Mouse (Mus musculus) cerebellum, adult 2 months (tissue): ENCODE measurements at regions not wholly inside any gene's neighbourhood (a gene's known extent, or its start where the extent isn't known, plus 50 kb on each side); places are given as distances from the start of the nearest gene placed in this dataset.

Experiments used
- DNase-seq, 2 experiments: peaks; one replicate each; pipeline ENCODE4 v3.0.0; 2021
- H3K27ac ChIP-seq: fragments of 200-500 bp; 2 replicates; pipeline ENCODE4 v1.5.1; 2012; ENCODE audit warnings: low read length, control low read depth, inconsistent platforms; ENCODE audit not compliant: insufficient read depth
- H3K27me3 ChIP-seq: fragments of 200-500 bp; 2 replicates; pipeline ENCODE4 v1.6.1; 2012; ENCODE audit warnings: inconsistent platforms, mild to moderate bottlenecking, low read length, moderate library complexity; ENCODE audit not compliant: control insufficient read depth, insufficient read depth
- H3K4me1 ChIP-seq: fragments of 200-500 bp; 2 replicates; pipeline ENCODE4 v1.6.1; 2011; ENCODE audit warnings: low read length; ENCODE audit not compliant: control insufficient read depth, insufficient read depth
- H3K4me3 ChIP-seq: fragments of 200-500 bp; replicated peaks from 2 replicates; pipeline ENCODE3; 2011; ENCODE audit warnings: mild to moderate bottlenecking, low read depth, low read length, control low read depth; ENCODE audit not compliant: insufficient read depth
- CTCF ChIP-seq: fragments of 200-500 bp; IDR thresholded peaks from 2 replicates; pipeline ENCODE4 v1.5.1; 2011; ENCODE audit warnings: low read depth, mild to moderate bottlenecking, control low read depth, low read length, moderate library complexity, borderline replicate concordance; ENCODE audit not compliant: insufficient read depth
- POLR2A ChIP-seq: fragments of 200-500 bp; IDR thresholded peaks from 2 replicates; pipeline ENCODE4 v1.6.1; 2011; ENCODE audit warnings: low read length, control low read depth, borderline replicate concordance; ENCODE audit not compliant: insufficient read depth
- WGBS: fragments of 180-500 bp; shearing (Covaris S2); methylation state at CpG from one replicate; pipeline ENCODE4 v1.1.7; 2018; 5-methylcytosine and 5-hydroxymethylcytosine counted together

GRCm38 (mm10) chr12:109857705-109858104 lies 257.6 kb upstream of the Rtl1 start:
- no peak overlapping the region for H3K27ac ChIP-seq
- no peaks in the 10 kb centered on the region for H3K4me1 ChIP-seq
- TF ChIP-seq POLR2A = no peak
- TF ChIP-seq CTCF = no peak
- H3K4me3 ChIP-seq = no peak overlapping the region
- DNase-seq = no peak
- 84% methylated on average over 4 of the region's 4 CpGs for WGBS
- no peaks in the 10 kb centered on the region for H3K27me3 ChIP-seq

DNA sequence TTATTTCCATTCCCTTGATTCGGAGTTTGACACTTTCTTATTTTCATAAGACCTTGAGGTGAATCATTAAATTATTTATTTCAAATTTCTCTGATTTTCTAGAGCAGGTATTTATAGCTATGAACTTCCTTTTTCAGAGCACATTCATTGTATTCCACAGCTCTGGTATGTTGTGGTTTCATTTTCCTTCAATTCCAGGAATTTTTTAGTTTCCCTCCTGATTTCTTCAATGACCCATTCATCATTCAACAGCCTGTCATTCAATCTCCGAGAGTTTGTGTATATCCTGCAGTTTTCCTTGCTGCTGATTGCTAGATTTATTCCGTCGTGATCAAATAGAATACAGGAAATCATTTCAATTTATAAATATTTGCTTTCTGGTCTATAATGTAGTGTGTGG lies 264.7 kb upstream of the Rtl1 start:
- Histone ChIP-seq H3K27ac (no peak overlapping the region), H3K4me1 (no peaks in the 10 kb centered on the region), H3K4me3 (no peak overlapping the region), H3K27me3 (no peaks in the 10 kb centered on the region)
- WGBS = 90% methylated on average over 4 of the region's 4 CpGs
- TF ChIP-seq POLR2A (no peak), CTCF (no peak)
- DNase-seq = no peak

GRCm38 (mm10) chr12:109871021-109871420 lies 270.9 kb upstream of the Rtl1 start:
- H3K27me3 ChIP-seq = no peaks in the 10 kb centered on the region
- no peaks in the 10 kb centered on the region for H3K4me1 ChIP-seq
- H3K27ac ChIP-seq = no peak overlapping the region
- TF ChIP-seq CTCF (no peak), POLR2A (no peak)
- WGBS = 26% methylated on average over 14 of the region's 14 CpGs
- DNase-seq = peak; percentile 9
- H3K4me3 ChIP-seq = no peak overlapping the region

GRCm38 (mm10) chr12:109874466-109874865 lies 274.3 kb upstream of the Rtl1 start:
- Histone ChIP-seq H3K4me1 (no peaks in the 10 kb centered on the region), H3K27me3 (no peaks in the 10 kb centered on the region), H3K27ac (no peak overlapping the region), H3K4me3 (no peak overlapping the region)
- no peak for TF ChIP-seq POLR2A
- WGBS = 74% methylated on average over 7 of the region's 7 CpGs
- no peak for DNase-seq

DNA sequence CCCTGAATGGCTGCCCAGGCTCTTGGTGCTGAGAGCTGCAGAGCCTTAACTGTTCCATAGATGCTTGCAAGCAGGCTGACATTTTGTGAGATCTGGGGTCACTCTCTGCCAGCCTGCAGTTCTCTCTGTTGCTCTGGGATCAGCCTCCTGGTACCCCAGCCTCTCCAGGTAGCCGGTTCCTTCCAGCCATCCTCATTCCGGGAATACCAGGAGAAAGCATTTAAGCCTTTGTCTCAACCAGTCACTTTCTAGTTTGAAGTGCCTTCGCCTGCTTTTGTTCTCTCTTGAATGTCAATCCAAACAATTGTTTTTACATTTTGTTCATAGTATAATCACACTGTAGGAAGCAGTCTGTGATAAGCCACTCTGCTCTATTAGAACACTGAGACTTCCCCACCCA lies 281.0 kb upstream of the Rtl1 start:
- no peak for DNase-seq
- no peak for TF ChIP-seq POLR2A
- no peak for TF ChIP-seq CTCF
- Histone ChIP-seq H3K4me1 (no peaks in the 10 kb centered on the region), H3K27me3 (no peaks in the 10 kb centered on the region), H3K4me3 (no peak overlapping the region), H3K27ac (no peak overlapping the region)
- 65% methylated on average over 3 of the region's 3 CpGs for WGBS

- TF ChIP-seq POLR2A = no peak
- TF ChIP-seq CTCF = no peak
- Histone ChIP-seq H3K4me3 (no peak overlapping the region), H3K27ac (no peak overlapping the region), H3K4me1 (no peaks in the 10 kb centered on the region), H3K27me3 (no peaks in the 10 kb centered on the region)
- DNase-seq = no peak
- WGBS = 94% methylated on average over 2 of the region's 2 CpGs
Observed at GRCm38 (mm10) chr12:109891206-109891605, 291.1 kb upstream of the Rtl1 start.

- Histone ChIP-seq H3K4me3 (no peak overlapping the region), H3K4me1 (no peaks in the 10 kb centered on the region), H3K27ac (no peak overlapping the region), H3K27me3 (no peaks in the 10 kb centered on the region)
- TF ChIP-seq POLR2A (no peak), CTCF (no peak)
- DNase-seq = no peak
Observed at GRCm38 (mm10) chr12:109892834-109893233, 292.7 kb upstream of the Rtl1 start.

DNA sequence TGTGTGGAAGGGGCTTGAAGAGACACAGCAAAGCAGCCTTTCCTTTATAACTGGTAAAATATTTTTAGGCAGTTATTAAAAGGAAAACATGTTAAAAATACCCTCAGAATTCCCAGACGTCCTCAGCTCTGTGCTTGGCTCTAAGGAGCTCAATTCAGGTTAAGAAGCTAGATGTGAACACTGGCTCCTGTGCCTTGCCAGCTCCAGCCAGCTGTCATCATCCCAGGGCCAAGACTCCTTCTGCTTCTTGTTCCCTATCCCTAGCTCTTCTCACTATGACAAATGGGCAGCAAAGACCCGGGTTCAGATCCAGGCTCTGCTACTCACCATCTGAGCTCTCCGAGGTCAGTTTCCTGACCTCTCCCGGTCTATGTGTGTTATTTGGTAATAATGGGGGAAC lies 293.5 kb upstream of the Rtl1 start:
- H3K4me3 ChIP-seq = no peak overlapping the region
- no peaks in the 10 kb centered on the region for H3K27me3 ChIP-seq
- no peak overlapping the region for H3K27ac ChIP-seq
- no peak for TF ChIP-seq CTCF
- TF ChIP-seq POLR2A = no peak
- WGBS = 48% methylated on average over 4 of the region's 4 CpGs
- no peak for DNase-seq
- no peaks in the 10 kb centered on the region for H3K4me1 ChIP-seq
